Mouse (Mus musculus) adrenal gland, postnatal 4 days (tissue): ENCODE data around the gene Slc13a5. TPM values are rescaled to one million over a fixed set of nuclear protein-coding genes. Genes with fewer than 3 reads are reported as not detected.
A peak's percentile ranks its signal among the peaks of the same experiment; 100 is the strongest.

Source experiments
- DNase-seq, 2 experiments: peaks; one replicate each; pipeline ENCODE4 v3.0.0; 2021 to 2022; ENCODE audit warnings: low spot score in 2 of 2, mixed read lengths in 2 of 2
- total RNA-seq, 2 experiments: library from RNA; stranded (reverse); gene quantifications; 2 replicates each; pipeline ENCODE4 v1.2.3; 2021

Gene Slc13a5
- total RNA-seq, 2 experiments from 2014 or later: 0.25 to 0.51 TPM

- DNase-seq: peak in 1 of 2 experiments; percentile 10
Measured at GRCm38 (mm10) chr11:72206341-72207203, 60.5 kb downstream of the Slc13a5 start, which contains the start of gene Gm43951. TSS of gene Gm43951 (minus strand) at chr11:72206840.

DNA sequence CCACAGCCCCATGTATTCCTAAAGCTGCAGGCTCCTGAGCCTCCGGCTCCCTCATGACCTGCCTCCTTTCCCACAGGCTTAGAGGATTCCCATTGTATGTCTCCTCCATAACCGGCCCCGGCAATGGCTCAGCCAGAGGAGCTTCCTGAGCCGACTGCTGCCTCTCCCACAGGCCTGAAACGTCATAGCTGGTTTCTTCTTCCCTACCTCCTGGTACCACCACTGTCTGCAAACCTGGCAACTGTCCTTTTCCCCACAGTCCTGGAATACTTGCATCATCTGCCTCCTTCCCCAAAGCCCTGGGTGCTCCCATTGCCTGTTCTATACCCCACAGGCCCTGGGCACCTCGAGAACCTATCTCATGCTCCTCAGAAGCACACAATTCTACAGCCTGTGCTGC is 61.8 kb downstream of the Slc13a5 start:
- DNase-seq: no peak

GRCm38 (mm10) chr11:72203440-72203839 is 63.6 kb downstream of the Slc13a5 start:
- DNase-seq: no peak

DNA sequence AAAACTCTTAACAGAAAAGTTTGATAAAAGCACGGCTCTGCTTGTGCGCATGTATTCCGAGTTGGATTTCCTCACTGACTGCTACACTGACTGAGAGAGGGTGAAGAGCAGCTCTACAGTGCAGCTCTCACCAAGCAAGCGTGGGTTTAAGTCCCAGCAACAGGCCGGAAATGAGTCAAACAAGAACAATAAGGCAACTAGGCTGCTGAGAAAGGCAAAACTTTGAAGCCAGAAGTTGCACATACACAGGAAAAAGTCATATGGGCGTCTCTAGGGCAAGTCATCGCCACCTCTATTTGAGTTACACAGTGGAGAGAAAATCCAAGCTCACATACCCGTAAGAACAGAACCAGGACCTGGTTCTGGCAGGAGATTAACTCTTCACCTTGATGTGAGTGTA is 70.5 kb downstream of the Slc13a5 start:
- no peak for DNase-seq

- no peak for DNase-seq
Measured at GRCm38 (mm10) chr11:72194259-72194658, 72.8 kb downstream of the Slc13a5 start.

Other genes with a start within 250 kb of the Slc13a5 start
- under 1 TPM; 0.56 to 0.76 TPM for gene Aipl1, start 229.7 kb downstream of the Slc13a5 start, total RNA-seq
- gene Pimreg, start 225.2 kb downstream of the Slc13a5 start, total RNA-seq: 10 to 100 TPM; 29.6 to 30.3 TPM
- gene Pitpnm3, start 131.4 kb downstream of the Slc13a5 start, total RNA-seq: 1 to 10 TPM in 1 of 2 experiments, under 1 TPM in 1; 0.79 to 1.4 TPM
- gene Gm43951, start 60.4 kb downstream of the Slc13a5 start, total RNA-seq: 1 to 10 TPM; 1.3 to 1.7 TPM
- gene 4933427D14Rik, start 59.8 kb downstream of the Slc13a5 start, total RNA-seq: 10 to 100 TPM; 10.2 to 13.8 TPM
- 10 to 100 TPM; 68.2 to 71.9 TPM for gene Txndc17, start 59.7 kb downstream of the Slc13a5 start, total RNA-seq
- 10 to 100 TPM; 14.8 to 15.0 TPM for gene Med31, start 51.6 kb downstream of the Slc13a5 start, total RNA-seq
- gene Xaf1, start 34.4 kb upstream of the Slc13a5 start, total RNA-seq: 10 to 100 TPM; 19.5 to 23.8 TPM
- not detected for gene Fbxo39, start 47.2 kb upstream of the Slc13a5 start, total RNA-seq
- under 1 TPM; 0.51 to 0.62 TPM for gene Tekt1, start 95.2 kb upstream of the Slc13a5 start, total RNA-seq
- 10 to 100 TPM; 11.4 to 24.2 TPM for gene Smtnl2, start 144.5 kb upstream of the Slc13a5 start, total RNA-seq
- gene Ggt6, start 168.3 kb upstream of the Slc13a5 start, total RNA-seq: 1 to 10 TPM; 3.8 to 4.7 TPM
- 100 to 1,000 TPM; 118 to 119 TPM for gene Mybbp1a, start 174.1 kb upstream of the Slc13a5 start, total RNA-seq
- 1 to 10 TPM; 8.9 to 9.6 TPM for gene Spns2, start 222.7 kb upstream of the Slc13a5 start, total RNA-seq